Mouse (Mus musculus): ENCODE data around the gene Tmem45b.

GRCm38 (mm10) chr9:31400441-31400840, 63.8 kb downstream of the Tmem45b start:
- no peak for TF ChIP-seq MAFK (IDR thresholded peaks at IDR 0.05; ENCODE audit: insufficient read depth, low read depth, low read length)
- TF ChIP-seq ZC3H11A (IDR thresholded peaks at IDR 0.05; ENCODE audit: borderline replicate concordance, low read depth, low read length): 0 out of 2 replicates have a peak, but pooled peaks have one; percentile 4
- TF ChIP-seq ZNF384 (IDR thresholded peaks at IDR 0.05; ENCODE audit: low read depth, low read length): no peak
- no peak for TF ChIP-seq HCFC1 (IDR thresholded peaks at IDR 0.05; ENCODE audit: borderline replicate concordance, insufficient read depth, low read length)
